Mouse (Mus musculus) midbrain, embryonic 12.5 days (tissue): ENCODE data around the gene Platr17. TPM values are rescaled to one million over a fixed set of nuclear protein-coding genes. Genes with fewer than 3 reads are reported as not detected.
"Not testable (repeated sequence)": the region's sequence is repeated elsewhere in the genome, so short reads cannot be mapped to it uniquely, and the experiment has no call there.

Source experiments
- ATAC-seq: fragments of 200-750 bp; cut with Nextera tagmentation; 2 replicates; pipeline ENCODE4 v1.8.0; 2017; ENCODE audit warnings: low read depth, moderate TSS enrichment, moderate library complexity; ENCODE audit not compliant: low FRiP score
- H3K27ac ChIP-seq: fragments of 300-500 bp; sonication (generic); replicated peaks from 2 replicates; pipeline ENCODE4 v1.5.1; 2016; ENCODE audit warnings: mild to moderate bottlenecking
- H3K27me3 ChIP-seq: fragments of 300-500 bp; sonication (generic); 2 replicates; pipeline ENCODE4 v1.6.1; 2016; ENCODE audit warnings: mild to moderate bottlenecking
- H3K36me3 ChIP-seq: fragments of 300-500 bp; sonication (generic); 2 replicates; pipeline ENCODE4 v1.6.1; 2016
- H3K4me1 ChIP-seq: fragments of 300-500 bp; sonication (generic); 2 replicates; pipeline ENCODE4 v1.6.1; 2016
- H3K4me2 ChIP-seq: fragments of 300-500 bp; sonication (generic); replicated peaks from 2 replicates; pipeline ENCODE4 v1.6.1; 2016; ENCODE audit warnings: mild to moderate bottlenecking, moderate library complexity
- H3K4me3 ChIP-seq: fragments of 300-500 bp; sonication (generic); 2 replicates; pipeline ENCODE4 v1.5.1; 2016; ENCODE audit warnings: mild to moderate bottlenecking
- H3K9ac ChIP-seq: fragments of 300-500 bp; sonication (generic); replicated peaks from 2 replicates; pipeline ENCODE4 v1.6.1; 2016; ENCODE audit warnings: mild to moderate bottlenecking, moderate library complexity
- H3K9me3 ChIP-seq: fragments of 300-500 bp; sonication (generic); 2 replicates; pipeline ENCODE4 v1.6.1; 2016; ENCODE audit warnings: mild to moderate bottlenecking
- WGBS: fragments of 180-500 bp; shearing (Covaris S2); methylation state at CpG from one replicate; pipeline ENCODE4 v1.1.7; 2016; 5-methylcytosine and 5-hydroxymethylcytosine counted together
- polyA plus RNA-seq: library from polyadenylated mRNA; unstranded; fragments of >200 nt; fragmentation: Nextera tagmentation; extraction: Ambion mirVana; gene quantifications from 2 replicates; pipeline ENCODE4 v1.2.1, GENCODE M21; 2016

Gene Platr17
- polyA plus RNA-seq, 1 experiment from 2014 or later, result 0.23 TPM

DNA sequence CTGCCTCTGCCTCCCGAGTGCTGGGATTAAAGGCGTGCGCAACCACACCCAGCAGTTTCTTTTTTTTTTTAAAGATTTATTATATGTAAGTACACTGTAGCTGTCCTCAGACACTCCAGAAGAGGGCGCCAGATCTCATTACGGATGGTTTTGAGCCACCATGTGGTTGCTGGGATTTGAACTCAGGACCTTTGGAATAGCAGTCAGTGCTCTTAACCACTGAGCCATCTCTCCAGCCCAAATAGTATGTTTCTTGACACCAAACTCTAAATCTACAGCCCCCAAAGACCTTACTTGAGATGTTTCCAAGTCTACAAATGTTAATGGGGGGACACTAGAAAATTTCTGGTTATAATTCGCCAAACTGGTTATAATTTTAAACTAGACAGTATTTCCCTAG lies 13.0 kb upstream of the Platr17 start:
- H3K36me3 ChIP-seq, H3K4me3 ChIP-seq, H3K9me3 ChIP-seq, ATAC-seq, H3K27ac ChIP-seq, H3K27me3 ChIP-seq, H3K4me2 ChIP-seq, H3K9ac ChIP-seq: not testable (repeated sequence)
- WGBS, result 66% methylated on average over 6 of the region's 6 CpGs
- peaks cover 19% of the 10 kb centered on the region for H3K4me1 ChIP-seq

DNA sequence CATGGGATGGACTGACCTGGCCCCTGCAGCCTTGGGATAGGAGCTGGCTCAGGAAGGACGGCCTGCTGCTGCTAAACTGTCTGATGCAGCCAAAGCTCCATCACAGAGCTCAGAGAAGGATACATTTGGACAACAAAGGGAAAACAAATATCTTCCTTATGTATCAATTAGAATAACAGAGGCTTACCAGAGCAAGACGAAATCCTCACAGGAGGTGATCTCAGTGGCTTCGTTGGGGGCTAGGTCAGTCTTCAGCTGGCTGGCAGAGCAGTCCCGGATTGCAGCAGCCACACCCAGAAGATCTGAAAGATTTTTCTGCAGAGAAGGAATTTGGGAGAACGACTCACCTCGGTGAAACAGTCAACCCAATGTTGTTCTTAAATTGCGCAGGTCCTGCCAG lies 12.5 kb upstream of the Platr17 start:
- no peak overlapping the region for H3K9ac ChIP-seq
- no peak overlapping the region for H3K27ac ChIP-seq
- no peaks in the 10 kb centered on the region for H3K9me3 ChIP-seq
- WGBS, result 17% methylated on average over 7 of the region's 7 CpGs
- H3K4me3 ChIP-seq, result no peak overlapping the region
- H3K27me3 ChIP-seq, result 0 out of 2 replicates have a peak, but pooled peaks cover 5% of the 10 kb centered on the region
- H3K36me3 ChIP-seq, result no peaks in the 10 kb centered on the region
- H3K4me2 ChIP-seq, result no peak overlapping the region
- peaks cover 19% of the 10 kb centered on the region for H3K4me1 ChIP-seq
- ATAC-seq, result no peak

DNA sequence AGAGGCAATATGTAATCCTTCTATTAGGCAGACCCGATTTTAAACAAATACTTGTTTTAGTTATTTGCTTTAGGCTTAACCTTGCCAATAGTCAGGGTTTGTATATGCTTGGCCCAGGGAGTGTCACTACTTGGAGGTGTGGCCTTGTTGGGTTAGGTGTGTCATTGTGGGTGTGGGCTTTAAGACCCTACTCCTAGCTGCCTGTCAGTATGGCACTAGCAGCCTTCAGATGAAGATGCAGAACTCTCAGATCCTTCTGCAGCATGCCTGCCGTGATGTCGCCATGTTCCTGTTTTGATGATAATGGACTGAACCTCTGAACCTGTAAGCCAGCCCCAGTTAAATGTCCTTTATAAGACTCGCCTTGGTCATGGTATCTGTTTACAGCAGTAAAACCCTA lies 11.9 kb upstream of the Platr17 start:
- not testable (repeated sequence) for H3K4me2 ChIP-seq, H3K9ac ChIP-seq, ATAC-seq, H3K27me3 ChIP-seq, H3K9me3 ChIP-seq, H3K36me3 ChIP-seq, H3K27ac ChIP-seq, H3K4me3 ChIP-seq
- H3K4me1 ChIP-seq, result peaks cover 16% of the 10 kb centered on the region
- WGBS, result 80% methylated on average over 4 of the region's 4 CpGs

GRCm38 (mm10) chr17:33897114-33897794 lies 7.7 kb upstream of the Platr17 start:
- Histone ChIP-seq H3K9me3 (no peaks in the 10 kb centered on the region), H3K4me2 (no peak overlapping the region), H3K4me1 (no peaks in the 10 kb centered on the region), H3K36me3 (no peaks in the 10 kb centered on the region), H3K9ac (no peak overlapping the region), H3K27me3 (0 out of 2 replicates have a peak, but pooled peaks cover 5% of the 10 kb centered on the region), H3K27ac (no peak overlapping the region), H3K4me3 (no peak overlapping the region)
- WGBS, result 45% methylated on average over 6 of the region's 6 CpGs
- no peak for ATAC-seq

DNA sequence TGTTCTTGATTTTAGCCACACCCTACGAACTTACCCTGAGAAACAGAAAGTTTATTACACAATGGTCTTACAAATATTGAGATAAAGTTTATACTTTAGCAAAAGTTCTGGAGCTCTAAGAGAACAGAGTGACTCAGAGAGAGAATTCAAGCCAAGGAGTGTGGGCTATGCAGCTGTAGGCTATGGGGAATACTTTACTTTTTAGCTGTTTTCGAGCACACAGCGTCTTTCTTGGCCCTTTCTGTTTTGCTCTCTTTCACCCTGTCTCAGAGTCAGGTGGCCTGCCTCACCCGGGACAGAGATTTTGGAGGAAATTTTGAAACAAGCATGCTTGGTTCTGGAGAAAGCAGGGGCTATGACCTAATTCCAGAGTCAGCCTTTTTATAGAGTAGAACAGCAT lies 6.7 kb upstream of the Platr17 start:
- H3K4me3 ChIP-seq, H3K9me3 ChIP-seq, ATAC-seq, H3K4me2 ChIP-seq, H3K27ac ChIP-seq, H3K27me3 ChIP-seq, H3K9ac ChIP-seq, H3K4me1 ChIP-seq, H3K36me3 ChIP-seq: not testable (repeated sequence)
- 86% methylated on average over 4 of the region's 4 CpGs for WGBS

GRCm38 (mm10) chr17:33899642-33900041 lies 5.3 kb upstream of the Platr17 start:
- Histone ChIP-seq H3K36me3 (no peaks in the 10 kb centered on the region), H3K9ac (no peak overlapping the region), H3K4me1 (no peaks in the 10 kb centered on the region), H3K4me3 (no peak overlapping the region), H3K9me3 (no peaks in the 10 kb centered on the region), H3K27me3 (no peaks in the 10 kb centered on the region), H3K27ac (no peak overlapping the region), H3K4me2 (no peak overlapping the region)
- 79% methylated on average over 4 of the region's 4 CpGs for WGBS
- ATAC-seq, result no peak

DNA sequence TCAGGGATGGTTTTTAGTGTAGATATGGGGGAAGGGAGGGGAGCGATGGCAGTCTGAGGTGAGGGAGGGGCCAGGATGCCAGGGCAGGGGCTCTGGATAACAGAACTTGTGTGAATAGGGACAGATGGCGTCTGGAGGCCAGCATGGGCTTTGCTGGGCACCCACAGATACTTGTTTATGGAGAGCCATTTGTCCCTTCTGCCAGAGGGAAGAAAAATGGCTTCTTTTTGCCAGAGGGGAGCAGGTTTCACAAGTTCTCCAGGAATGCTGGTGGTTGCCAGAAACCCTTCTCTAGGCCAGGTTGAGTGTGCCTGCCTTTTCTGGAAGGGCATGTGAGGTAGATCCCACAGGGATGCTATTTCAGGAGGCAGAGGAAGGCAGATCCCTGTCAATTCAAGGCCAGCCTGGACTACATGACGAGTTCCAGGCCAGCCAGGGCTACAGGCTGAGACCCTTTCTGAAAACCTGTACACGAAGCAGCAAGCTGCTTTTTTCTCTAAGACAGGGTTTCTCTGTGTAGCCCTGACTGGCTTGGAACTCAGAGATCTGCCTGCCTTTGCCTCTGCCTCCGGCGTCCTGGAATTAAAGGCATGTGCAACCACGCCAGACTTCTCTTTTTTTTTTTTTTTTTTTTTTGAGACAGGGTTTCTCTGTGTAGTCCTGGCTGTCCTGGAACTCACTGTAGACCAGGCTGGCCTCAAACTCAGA lies 4.5 kb upstream of the Platr17 start:
- no peak for ATAC-seq
- H3K4me2 ChIP-seq, result no peak overlapping the region
- no peak overlapping the region for H3K9ac ChIP-seq
- H3K27ac ChIP-seq, result no peak overlapping the region
- no peak overlapping the region for H3K4me3 ChIP-seq
- H3K27me3 ChIP-seq, result no peaks in the 10 kb centered on the region
- no peaks in the 10 kb centered on the region for H3K36me3 ChIP-seq
- no peaks in the 10 kb centered on the region for H3K9me3 ChIP-seq
- H3K4me1 ChIP-seq, result no peaks in the 10 kb centered on the region
- WGBS, result 75% methylated on average over 7 of the region's 7 CpGs

DNA sequence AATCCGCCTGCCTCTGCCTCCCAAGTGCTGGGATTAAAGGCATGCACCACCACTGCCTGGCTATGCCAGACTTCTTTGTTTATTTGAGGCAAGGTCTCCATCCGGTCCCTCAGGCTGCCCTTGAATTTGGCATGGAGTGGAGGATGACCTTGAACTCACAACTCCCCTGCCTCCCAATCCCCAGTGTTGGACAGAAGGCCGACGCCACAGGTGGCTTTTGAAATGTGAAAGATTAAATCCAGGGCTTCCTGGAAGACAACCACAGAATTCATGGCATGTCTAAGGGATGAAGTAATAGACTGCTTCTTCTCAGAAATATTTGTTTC lies 4.0 kb upstream of the Platr17 start:
- H3K36me3 ChIP-seq, result no peaks in the 10 kb centered on the region
- 82% methylated on average over 4 of the region's 4 CpGs for whole genome bisulfite sequencing
- no peak overlapping the region for H3K9ac ChIP-seq
- no peak overlapping the region for H3K4me3 ChIP-seq
- H3K27ac ChIP-seq, result no peak overlapping the region
- no peaks in the 10 kb centered on the region for H3K9me3 ChIP-seq
- no peak for ATAC-seq
- H3K4me2 ChIP-seq, result no peak overlapping the region
- no peaks in the 10 kb centered on the region for H3K27me3 ChIP-seq
- no peaks in the 10 kb centered on the region for H3K4me1 ChIP-seq

GRCm38 (mm10) chr17:33901653-33902052 lies 3.3 kb upstream of the Platr17 start:
- 78% methylated on average over 4 of the region's 4 CpGs for WGBS
- H3K4me3 ChIP-seq, result no peak overlapping the region
- no peaks in the 10 kb centered on the region for H3K27me3 ChIP-seq
- no peak overlapping the region for H3K9ac ChIP-seq
- no peaks in the 10 kb centered on the region for H3K4me1 ChIP-seq
- H3K4me2 ChIP-seq, result no peak overlapping the region
- no peak overlapping the region for H3K27ac ChIP-seq
- no peak for ATAC-seq
- no peaks in the 10 kb centered on the region for H3K36me3 ChIP-seq
- no peaks in the 10 kb centered on the region for H3K9me3 ChIP-seq

- H3K4me3 ChIP-seq, result no peak overlapping the region
- ATAC-seq, result no peak
- H3K27me3 ChIP-seq, result no peaks in the 10 kb centered on the region
- no peaks in the 10 kb centered on the region for H3K9me3 ChIP-seq
- H3K9ac ChIP-seq, result no peak overlapping the region
- no peaks in the 10 kb centered on the region for H3K36me3 ChIP-seq
- 82% methylated on average over 4 of the region's 4 CpGs for whole genome bisulfite sequencing
- no peak overlapping the region for H3K27ac ChIP-seq
- H3K4me1 ChIP-seq, result no peaks in the 10 kb centered on the region
- H3K4me2 ChIP-seq, result no peak overlapping the region
Observed at GRCm38 (mm10) chr17:33902079-33902478, 2.9 kb upstream of the Platr17 start.

DNA sequence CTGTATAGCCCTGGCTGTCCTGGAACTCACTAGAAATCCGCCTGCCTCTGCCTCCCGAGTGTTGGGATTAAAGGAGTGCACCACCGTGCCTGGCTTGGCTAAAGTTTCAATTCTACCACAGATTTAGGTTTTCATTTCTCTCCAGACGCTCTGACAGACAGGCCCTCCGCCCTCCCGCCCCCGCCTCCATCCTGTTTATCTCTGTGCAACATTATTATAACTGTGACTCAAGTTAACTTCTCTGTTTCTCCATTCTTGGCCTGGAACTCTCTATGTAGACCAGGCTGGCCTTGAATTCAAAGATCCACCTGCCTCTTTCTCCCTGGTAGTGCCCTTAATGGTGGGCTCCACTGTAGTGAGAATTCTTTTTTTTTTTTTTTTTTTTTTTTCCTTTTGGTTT lies 2.4 kb upstream of the Platr17 start:
- 88% methylated on average over 7 of the region's 7 CpGs for WGBS

GRCm38 (mm10) chr17:33903911-33904651 lies 854 bp upstream of the Platr17 start:
- 75% methylated on average over 6 of the region's 6 CpGs for WGBS
- not testable (repeated sequence) for H3K27ac ChIP-seq, H3K4me2 ChIP-seq, H3K4me3 ChIP-seq, ATAC-seq, H3K9ac ChIP-seq, H3K36me3 ChIP-seq, H3K27me3 ChIP-seq, H3K9me3 ChIP-seq
- H3K4me1 ChIP-seq, result peaks cover 12% of the 10 kb centered on the region

More for the DNA sequence above, 2.4 kb upstream of the Platr17 start:
- Histone ChIP-seq H3K27ac (no peak overlapping the region), H3K9ac (no peak overlapping the region), H3K4me1 (no peaks in the 10 kb centered on the region), H3K4me2 (no peak overlapping the region), H3K9me3 (no peaks in the 10 kb centered on the region), H3K4me3 (no peak overlapping the region), H3K36me3 (no peaks in the 10 kb centered on the region), H3K27me3 (no peaks in the 10 kb centered on the region)
- ATAC-seq, result no peak
